In the genomic region with DNA sequence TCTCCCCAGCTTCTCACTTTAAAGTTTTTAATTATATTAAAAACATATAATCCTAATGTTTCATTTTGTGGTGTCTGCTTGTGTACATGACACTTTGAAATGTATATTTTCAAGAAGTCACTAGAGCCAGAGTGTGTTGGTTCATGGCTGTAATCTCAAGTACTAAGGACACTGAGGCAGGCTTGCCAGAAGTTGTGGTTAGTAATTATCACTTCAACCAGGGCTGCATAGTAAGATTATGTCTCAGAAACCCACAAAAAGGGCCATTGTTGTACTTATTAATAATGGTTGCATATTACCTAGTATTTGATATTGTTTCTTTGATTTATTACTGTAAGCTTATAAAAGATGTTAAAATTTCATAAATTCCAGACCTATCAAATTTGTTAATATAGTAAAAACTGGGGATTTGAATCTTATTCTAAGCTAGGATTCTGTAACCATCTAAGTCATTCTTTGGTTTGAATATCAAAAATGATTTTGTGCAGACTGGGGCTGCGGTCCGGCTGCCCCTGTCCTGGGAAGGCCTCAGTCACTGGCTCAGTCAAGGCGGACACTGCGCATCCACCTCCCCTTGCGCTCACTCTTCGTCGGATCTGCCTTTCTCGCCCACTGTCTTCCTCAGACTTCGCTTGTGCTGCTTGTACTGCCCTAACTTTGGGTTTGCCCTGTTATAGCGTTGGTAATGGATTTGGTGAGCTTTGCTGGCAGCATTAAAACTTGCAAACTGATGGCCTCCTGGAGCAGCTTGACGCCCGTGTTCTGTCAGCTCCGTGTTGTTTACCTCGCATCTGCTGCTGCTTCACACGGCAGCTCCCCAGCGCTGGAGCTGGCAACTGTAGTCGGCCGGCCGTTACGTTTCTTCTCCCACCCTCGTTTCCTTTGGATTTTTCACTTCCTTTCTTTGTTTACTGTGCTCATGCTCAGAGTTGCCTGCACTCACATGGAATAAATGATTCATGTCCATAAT, we compare ENCODE assay signal across 9 mouse cellular contexts. TPM values are rescaled to one million over a fixed set of nuclear protein-coding genes. Genes with fewer than 3 reads are reported as not detected.
DNase-seq lines count a peak whose midpoint lies in the region; ATAC-seq and TF ChIP-seq lines count a peak whose summit lies in the region.
"Had no signal": no experiment of that assay in that cellular context is flagged by ENCODE, and none has a peak within 500 bp of the region (broad histone marks: within the 10 kb centered on the region; RNA-seq: fewer than 3 reads in every experiment).

No protein-coding gene starts in this region.

- 59% methylated on average over 21 of the region's 21 CpGs for WGBS in intestine, embryonic 14.5 days
- WGBS in lung, embryonic 16.5 days, result 43% methylated on average over 21 of the region's 21 CpGs

- 0 out of 2 replicates have a peak, but pooled peaks cover 6% of the 10 kb centered on the region for H3K4me1 ChIP-seq in intestine, embryonic 14.5 days (replicated peaks; ENCODE audit: control insufficient read depth, insufficient read depth, low read length)
- H3K4me1 ChIP-seq in lung, embryonic 16.5 days (replicated peaks; ENCODE audit: control insufficient read depth, insufficient read depth, low read length), result no peaks in the 10 kb centered on the region; the same call in 1 of the 2 replicates

- H3K36me3 ChIP-seq in intestine, embryonic 14.5 days (ENCODE audit: control insufficient read depth, insufficient read depth, low read length), result 0 out of 2 replicates have a peak, but pooled peaks cover 4% of the 10 kb centered on the region
- H3K36me3 ChIP-seq in lung, embryonic 16.5 days (ENCODE audit: control insufficient read depth, insufficient read depth, low read length), result no peaks in the 10 kb centered on the region

- no peak for ATAC-seq in intestine, embryonic 14.5 days (replicated peaks; ENCODE audit: low FRiP score, low TSS enrichment, low read depth)
- ATAC-seq in lung, embryonic 16.5 days (ENCODE audit: low read depth), result no peak

- peak overlapping the region; percentile 29; the same call in 1 of the 2 replicates for H3K4me2 ChIP-seq in intestine, embryonic 14.5 days (ENCODE audit: low read length)
- peak overlapping the region; percentile 48 for H3K4me2 ChIP-seq in lung, embryonic 16.5 days (ENCODE audit: low read depth, low read length)

- H3K9ac ChIP-seq in intestine, embryonic 14.5 days (ENCODE audit: low read length), result no peak overlapping the region
- H3K9ac ChIP-seq in lung, embryonic 16.5 days (ENCODE audit: low read length), result peak overlapping the region; percentile 51
- H3K9ac ChIP-seq: forebrain, postnatal 0 days had no signal

- no peak for TF ChIP-seq CTCF in gastrocnemius, adult 2 months (IDR thresholded peaks at IDR 0.05)

- intact Hi-C loops in gastrocnemius, adult 2 months (cut with DNase I), result loop anchor here (1.0 to 2.0 kb wide), 2 partner anchors 113 to 327 kb away; no protein-coding TSS in a partner anchor

- H3K9me3 ChIP-seq in intestine, embryonic 14.5 days (ENCODE audit: control insufficient read depth, low read length), result no peaks in the 10 kb centered on the region
- H3K9me3 ChIP-seq in lung, embryonic 16.5 days (ENCODE audit: control insufficient read depth, low read length), result no peaks in the 10 kb centered on the region

- peak overlapping the region; percentile 46 for H3K4me3 ChIP-seq in gastrocnemius, adult 2 months
- H3K4me3 ChIP-seq in intestine, embryonic 14.5 days (ENCODE audit: low read depth, low read length), result no peak overlapping the region
- H3K4me3 ChIP-seq in lung, embryonic 16.5 days (ENCODE audit: low read length), result 0 out of 2 replicates have a peak overlapping the region, but pooled peaks have one; percentile 18

- no peak for DNase-seq in gastrocnemius, adult 2 months
- DNase-seq in gastrocnemius, postnatal 4 days (ENCODE audit: low spot score in 2 of 2), result no peak
- peak; percentile 44 for DNase-seq in MEL-GATA-1-ER (ENCODE audit: extremely low read depth, low read depth)
- DNase-seq in intestine, embryonic 14.5 days (ENCODE audit: low spot score), result peak; percentile 54
- DNase-seq in embryo, embryonic 11 days, result no peak
- DNase-seq in cerebellum, postnatal 25 days, result no peak
- no peak for DNase-seq in right cerebral cortex, postnatal 36 days (ENCODE audit: low spot score in 2 of 2)

- peak overlapping the region; percentile 59 for H3K27ac ChIP-seq in gastrocnemius, adult 2 months
- H3K27ac ChIP-seq in intestine, embryonic 14.5 days (ENCODE audit: low read depth), result peak overlapping the region; percentile 16; the same call in 1 of the 2 replicates
- H3K27ac ChIP-seq in lung, embryonic 16.5 days (ENCODE audit: low read length), result peak overlapping the region; percentile 63; the same call in 1 of the 2 replicates

- no peaks in the 10 kb centered on the region for H3K27me3 ChIP-seq in intestine, embryonic 14.5 days (replicated peaks; ENCODE audit: control insufficient read depth, insufficient read depth, low read length)
- no peaks in the 10 kb centered on the region for H3K27me3 ChIP-seq in lung, embryonic 16.5 days (ENCODE audit: control insufficient read depth, insufficient read depth, low read depth, low read length)

RNA-seq across cellular contexts. Expression of gene Nars2, which starts 20.0 kb away (rescaled TPM):
- 1 to 10 TPM; 8.9 to 9.8 TPM for total RNA-seq in gastrocnemius, adult 2 months (2021)
- total RNA-seq in gastrocnemius, postnatal 4 days (2021), result 10 to 100 TPM; 10.5 to 14.5 TPM
- polyA plus RNA-seq in intestine, embryonic 14.5 days (2014; fragmentation: Nextera tagmentation; extraction: Ambion mirVana), result 23.5 and 23.6 TPM in 2 replicates
- 16.0 and 18.0 TPM in 2 replicates for polyA plus RNA-seq in lung, embryonic 16.5 days (2015; fragmentation: Nextera tagmentation; extraction: Ambion mirVana)

Comparison
In these comparisons a context has a peak if more than half of its experiments do, and no peak if none do; other contexts are left out.
1. DNase-seq: peak in MEL-GATA-1-ER (single experiment) and intestine, embryonic 14.5 days (single experiment); none in gastrocnemius, adult 2 months (single experiment), gastrocnemius, postnatal 4 days (0 of 2), embryo, embryonic 11 days (single experiment), cerebellum, postnatal 25 days (0 of 2) and right cerebral cortex, postnatal 36 days (0 of 2).
2. Peak in every context shown above with its lines, with median percentiles within 50 percentile points of each other: H3K27ac ChIP-seq.